Mouse (Mus musculus) forebrain, embryonic 15.5 days (tissue): Measurements from ENCODE around the gene Phxr2. TPM values are rescaled to one million over a fixed set of nuclear protein-coding genes. Genes with fewer than 3 reads are reported as not detected.

Experiments
- ATAC-seq: fragments of 200-750 bp; cut with Nextera tagmentation; replicated peaks from 2 replicates; pipeline ENCODE4 v1.8.0; 2017; ENCODE audit warnings: mild to moderate bottlenecking, moderate TSS enrichment, moderate library complexity
- H3K27ac ChIP-seq: fragments of 300-500 bp; sonication (generic); replicated peaks from 2 replicates; pipeline ENCODE4 v1.5.1; 2015; ENCODE audit warnings: mild to moderate bottlenecking, inconsistent platforms
- H3K27me3 ChIP-seq: fragments of 300-500 bp; sonication (generic); 2 replicates; pipeline ENCODE4 v1.6.1; 2015; ENCODE audit warnings: inconsistent platforms
- H3K36me3 ChIP-seq: fragments of 300-500 bp; sonication (generic); 2 replicates; pipeline ENCODE4 v1.6.1; 2015; ENCODE audit warnings: mild to moderate bottlenecking, inconsistent platforms
- H3K4me1 ChIP-seq: fragments of 300-500 bp; sonication (generic); 2 replicates; pipeline ENCODE4 v1.6.1; 2015; ENCODE audit warnings: inconsistent platforms
- H3K4me2 ChIP-seq: fragments of 300-500 bp; sonication (generic); replicated peaks from 2 replicates; pipeline ENCODE4 v1.6.1; 2015; ENCODE audit warnings: mild to moderate bottlenecking, inconsistent platforms
- H3K4me3 ChIP-seq: fragments of 300-500 bp; sonication (generic); 2 replicates; pipeline ENCODE4 v1.5.1; 2015; ENCODE audit warnings: mild to moderate bottlenecking, inconsistent platforms
- H3K9ac ChIP-seq: fragments of 300-500 bp; sonication (generic); replicated peaks from 2 replicates; pipeline ENCODE4 v1.6.1; 2015; ENCODE audit warnings: mild to moderate bottlenecking, inconsistent platforms
- H3K9me3 ChIP-seq: fragments of 300-500 bp; sonication (generic); 2 replicates; pipeline ENCODE4 v1.6.1; 2016; ENCODE audit warnings: inconsistent platforms
- WGBS: fragments of 180-500 bp; shearing (Covaris S2); methylation state at CpG from one replicate; pipeline ENCODE4 v1.1.7; 2015; ENCODE audit warnings: mixed read lengths; 5-methylcytosine and 5-hydroxymethylcytosine counted together
- polyA plus RNA-seq: library from polyadenylated mRNA; unstranded; fragments of >200 nt; fragmentation: Nextera tagmentation; extraction: Ambion mirVana; gene quantifications from 2 replicates; pipeline ENCODE4 v1.2.1, GENCODE M21; 2015

Phxr2 gene
- polyA plus RNA-seq, 1 experiment from 2014 or later = not detected

DNA sequence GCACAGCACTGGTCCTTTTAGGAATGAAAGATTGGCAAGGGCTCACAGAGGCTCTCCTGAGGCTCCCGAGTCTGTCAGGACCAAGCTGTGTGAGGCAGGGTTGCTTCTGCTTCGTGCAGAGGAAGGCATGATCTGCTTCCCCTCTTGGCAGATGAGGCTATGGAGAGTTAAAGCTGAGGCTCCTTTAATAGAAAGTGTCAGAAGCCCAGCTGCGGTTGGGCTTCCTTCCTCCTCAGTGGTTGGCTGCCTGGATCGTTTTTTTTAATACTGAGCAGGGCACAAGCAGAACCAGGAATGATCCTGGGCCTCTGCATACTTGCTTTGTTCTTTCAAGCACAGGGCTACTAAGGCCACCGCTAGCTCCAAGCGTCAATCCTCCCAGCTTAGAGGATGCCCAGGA, 4.5 kb upstream of the Phxr2 start:
- H3K27me3 ChIP-seq = no peaks in the 10 kb centered on the region
- WGBS = 47% methylated on average over 6 of the region's 6 CpGs
- H3K36me3 ChIP-seq = peaks cover 8% of the 10 kb centered on the region
- H3K27ac ChIP-seq = no peak overlapping the region
- no peak overlapping the region for H3K4me2 ChIP-seq
- no peaks in the 10 kb centered on the region for H3K4me1 ChIP-seq
- H3K9ac ChIP-seq = no peak overlapping the region
- no peaks in the 10 kb centered on the region for H3K9me3 ChIP-seq
- no peak overlapping the region for H3K4me3 ChIP-seq
- ATAC-seq = 0 out of 2 replicates have a peak, but pooled peaks have one; percentile 11

GRCm38 (mm10) chr10:99127691-99128261, 1.7 kb upstream of the Phxr2 start:
- H3K27ac ChIP-seq = no peak overlapping the region
- no peak overlapping the region for H3K9ac ChIP-seq
- peaks cover 8% of the 10 kb centered on the region for H3K36me3 ChIP-seq
- H3K4me2 ChIP-seq = no peak overlapping the region
- no peak overlapping the region for H3K4me3 ChIP-seq
- no peak for ATAC-seq
- no peaks in the 10 kb centered on the region for H3K4me1 ChIP-seq
- H3K9me3 ChIP-seq = no peaks in the 10 kb centered on the region
- 90% methylated on average over 11 of the region's 11 CpGs for whole genome bisulfite sequencing
- H3K27me3 ChIP-seq = no peaks in the 10 kb centered on the region

- Histone ChIP-seq H3K36me3 (peaks cover 8% of the 10 kb centered on the region; the same call in 1 of the 2 replicates), H3K9me3 (no peaks in the 10 kb centered on the region), H3K4me2 (no peak overlapping the region), H3K4me3 (no peak overlapping the region), H3K4me1 (no peaks in the 10 kb centered on the region), H3K27ac (no peak overlapping the region), H3K27me3 (no peaks in the 10 kb centered on the region), H3K9ac (no peak overlapping the region)
- 93% methylated on average over 14 of the region's 14 CpGs for WGBS
- ATAC-seq = no peak
Observed at GRCm38 (mm10) chr10:99126954-99127353, 829 bp upstream of the Phxr2 start.

DNA sequence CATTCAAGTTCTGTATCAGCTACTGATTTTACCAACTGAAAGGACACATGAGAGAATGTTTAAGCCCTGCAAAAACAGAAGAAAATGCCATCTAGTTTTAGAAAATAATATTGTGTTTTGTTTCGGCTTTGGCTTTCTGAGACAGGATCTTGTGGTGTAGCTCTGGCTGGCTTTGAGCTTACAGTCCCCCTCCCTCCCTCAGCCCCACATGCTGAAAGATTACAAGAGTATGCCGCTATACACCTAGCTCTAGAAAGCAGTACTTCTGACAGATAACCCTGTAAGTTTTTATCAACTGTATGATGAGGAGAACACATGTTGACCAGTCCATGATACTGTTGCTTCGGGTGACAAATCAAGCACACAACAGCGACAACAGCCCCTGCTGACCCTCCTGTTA, 6.7 kb downstream of the Phxr2 start:
- H3K27ac ChIP-seq = no peak overlapping the region
- ATAC-seq = no peak
- no peak overlapping the region for H3K9ac ChIP-seq
- no peaks in the 10 kb centered on the region for H3K36me3 ChIP-seq
- no peak overlapping the region for H3K4me2 ChIP-seq
- 92% methylated on average over 4 of the region's 4 CpGs for WGBS
- no peaks in the 10 kb centered on the region for H3K27me3 ChIP-seq
- no peaks in the 10 kb centered on the region for H3K9me3 ChIP-seq
- H3K4me1 ChIP-seq = 0 out of 2 replicates have a peak, but pooled peaks cover 6% of the 10 kb centered on the region
- H3K4me3 ChIP-seq = no peak overlapping the region

DNA sequence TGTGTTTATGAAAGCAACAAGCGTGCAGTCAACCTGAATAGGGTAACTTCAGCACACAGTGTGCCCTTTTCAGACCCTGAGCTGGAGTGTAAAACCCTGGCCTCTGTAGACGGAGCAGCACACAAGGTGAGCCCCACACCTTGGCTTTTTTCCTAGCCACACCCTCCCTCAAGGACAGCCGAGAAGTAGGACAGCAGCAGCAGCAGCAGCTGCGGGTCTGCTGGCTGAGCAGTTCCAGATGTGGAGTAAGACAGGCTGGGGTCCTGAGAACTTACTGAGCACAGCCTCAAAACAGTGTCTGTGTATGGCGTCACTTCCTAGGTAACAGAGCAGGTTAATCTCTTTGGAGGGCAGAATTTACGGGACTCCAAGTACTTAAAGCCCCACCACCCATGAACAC, 7.4 kb downstream of the Phxr2 start:
- 86% methylated on average over 6 of the region's 6 CpGs for WGBS
- Histone ChIP-seq H3K27me3 (no peaks in the 10 kb centered on the region), H3K9ac (no peak overlapping the region), H3K4me2 (no peak overlapping the region), H3K27ac (no peak overlapping the region), H3K4me3 (no peak overlapping the region), H3K9me3 (no peaks in the 10 kb centered on the region), H3K36me3 (no peaks in the 10 kb centered on the region), H3K4me1 (0 out of 2 replicates have a peak, but pooled peaks cover 6% of the 10 kb centered on the region)
- ATAC-seq = no peak

- Histone ChIP-seq H3K27me3 (no peaks in the 10 kb centered on the region), H3K27ac (no peak overlapping the region), H3K4me1 (0 out of 2 replicates have a peak, but pooled peaks cover 6% of the 10 kb centered on the region), H3K9me3 (no peaks in the 10 kb centered on the region), H3K36me3 (no peaks in the 10 kb centered on the region), H3K4me2 (no peak overlapping the region), H3K9ac (no peak overlapping the region), H3K4me3 (no peak overlapping the region)
- 88% methylated on average over 10 of the region's 10 CpGs for WGBS
- no peak for ATAC-seq
Observed at GRCm38 (mm10) chr10:99117876-99118275, 8.2 kb downstream of the Phxr2 start.

GRCm38 (mm10) chr10:99116650-99117615, 9.2 kb downstream of the Phxr2 start:
- Histone ChIP-seq H3K4me1 (0 out of 2 replicates have a peak, but pooled peaks cover 6% of the 10 kb centered on the region), H3K36me3 (no peaks in the 10 kb centered on the region), H3K9ac (no peak overlapping the region), H3K9me3 (no peaks in the 10 kb centered on the region), H3K27me3 (no peaks in the 10 kb centered on the region), H3K4me3 (no peak overlapping the region), H3K27ac (no peak overlapping the region), H3K4me2 (no peak overlapping the region)
- 94% methylated on average over 16 of the region's 16 CpGs for WGBS
- ATAC-seq = no peak

- no peak for ATAC-seq
- Histone ChIP-seq H3K36me3 (no peaks in the 10 kb centered on the region), H3K4me1 (0 out of 2 replicates have a peak, but pooled peaks cover 8% of the 10 kb centered on the region), H3K27me3 (no peaks in the 10 kb centered on the region), H3K9ac (no peak overlapping the region), H3K4me3 (no peak overlapping the region), H3K27ac (no peak overlapping the region), H3K4me2 (no peak overlapping the region), H3K9me3 (no peaks in the 10 kb centered on the region)
- 73% methylated on average over 8 of the region's 8 CpGs for WGBS
Observed at GRCm38 (mm10) chr10:99116237-99116632, 9.9 kb downstream of the Phxr2 start.

DNA sequence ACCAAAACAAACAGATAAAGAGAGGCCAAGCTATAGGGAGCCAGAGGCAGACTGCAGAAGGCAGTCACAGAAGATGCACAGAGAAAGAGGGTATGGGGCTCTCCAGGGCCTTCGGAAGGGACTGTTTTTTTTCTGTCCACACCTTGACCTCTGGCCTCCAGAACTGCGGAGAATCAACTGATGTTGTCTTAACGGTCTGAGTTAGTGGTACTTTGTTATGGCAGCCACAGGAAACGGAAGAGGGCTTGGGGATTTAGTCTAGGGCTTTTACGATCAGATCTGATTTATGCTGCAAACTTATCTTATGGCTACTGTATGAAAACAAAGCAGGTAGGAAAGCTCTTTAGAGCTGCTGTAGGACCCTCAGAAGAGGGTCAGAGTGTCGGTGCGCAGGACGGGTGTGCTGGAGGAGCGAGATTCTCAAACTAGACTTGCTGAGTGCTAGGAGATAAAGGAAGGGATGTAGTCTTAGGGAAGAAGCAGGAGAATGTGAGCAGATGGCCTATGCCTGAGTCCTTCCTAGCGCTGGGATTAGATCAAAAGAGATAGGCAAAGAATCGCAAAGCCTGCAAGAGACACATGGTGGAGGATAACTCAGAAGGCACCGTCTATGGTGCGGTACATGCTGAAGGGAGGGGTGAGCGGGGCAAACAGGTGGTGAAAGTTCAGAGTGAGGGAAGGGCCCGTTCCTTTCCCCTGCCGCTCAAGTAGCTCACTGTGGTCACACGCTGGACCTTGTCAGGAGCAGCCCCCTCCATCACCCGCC, 10.5 kb downstream of the Phxr2 start:
- no peak for ATAC-seq
- WGBS = 73% methylated on average over 18 of the region's 18 CpGs
- Histone ChIP-seq H3K9me3 (no peaks in the 10 kb centered on the region), H3K27me3 (no peaks in the 10 kb centered on the region), H3K36me3 (no peaks in the 10 kb centered on the region), H3K9ac (no peak overlapping the region), H3K27ac (no peak overlapping the region), H3K4me3 (no peak overlapping the region), H3K4me1 (peaks cover 13% of the 10 kb centered on the region; the same call in 1 of the 2 replicates), H3K4me2 (no peak overlapping the region)

DNA sequence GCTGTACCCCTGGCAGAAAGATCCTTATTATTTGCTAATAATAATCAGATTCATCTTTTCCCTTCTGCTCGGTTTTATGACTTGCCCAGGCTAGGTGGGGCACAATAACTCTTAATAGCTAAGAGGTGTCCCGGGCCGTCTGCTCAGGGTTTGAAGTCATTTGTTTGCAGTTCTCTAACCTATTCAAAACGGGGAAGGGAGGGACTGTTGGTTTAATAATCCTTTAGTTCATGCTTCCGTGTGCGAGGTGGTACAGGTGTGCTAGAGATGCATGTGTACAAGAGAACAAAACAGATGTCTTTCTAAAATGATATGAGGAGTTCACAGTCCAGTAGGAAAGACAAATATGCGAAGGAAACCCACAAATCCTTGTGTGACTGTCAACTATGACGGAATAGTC, 11.8 kb downstream of the Phxr2 start:
- peaks cover 16% of the 10 kb centered on the region for H3K4me1 ChIP-seq
- ATAC-seq = no peak
- H3K27me3 ChIP-seq = no peaks in the 10 kb centered on the region
- no peaks in the 10 kb centered on the region for H3K9me3 ChIP-seq
- 81% methylated on average over 8 of the region's 8 CpGs for WGBS
- no peak overlapping the region for H3K9ac ChIP-seq
- H3K36me3 ChIP-seq = 0 out of 2 replicates have a peak, but pooled peaks cover 4% of the 10 kb centered on the region
- H3K4me3 ChIP-seq = no peak overlapping the region
- no peak overlapping the region for H3K4me2 ChIP-seq
- no peak overlapping the region for H3K27ac ChIP-seq

DNA sequence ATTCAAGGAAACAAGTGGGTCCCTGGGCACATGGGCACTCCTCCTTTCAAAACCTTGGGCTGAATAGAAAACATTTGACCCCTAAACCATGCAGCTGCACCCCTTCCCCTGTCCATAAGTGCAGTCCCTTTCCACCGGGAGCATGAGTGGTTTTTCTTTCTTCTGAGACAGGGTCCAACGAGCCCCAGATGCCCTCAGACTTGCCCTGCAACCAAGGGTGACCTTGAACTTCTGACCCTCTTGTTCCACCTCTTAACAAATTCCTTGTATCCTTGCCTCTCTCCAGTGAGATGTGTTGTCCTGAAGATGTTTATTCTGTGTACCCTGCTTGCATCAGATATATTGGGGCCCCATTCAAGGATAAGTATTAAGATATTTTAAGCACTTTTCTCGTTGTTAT, 12.6 kb downstream of the Phxr2 start:
- H3K4me2 ChIP-seq = no peak overlapping the region
- no peak overlapping the region for H3K9ac ChIP-seq
- no peak for ATAC-seq
- H3K27ac ChIP-seq = no peak overlapping the region
- 0 out of 2 replicates have a peak, but pooled peaks cover 6% of the 10 kb centered on the region for H3K36me3 ChIP-seq
- H3K4me1 ChIP-seq = peaks cover 22% of the 10 kb centered on the region
- WGBS = 75% methylated on average over 3 of the region's 3 CpGs
- no peaks in the 10 kb centered on the region for H3K27me3 ChIP-seq
- no peaks in the 10 kb centered on the region for H3K9me3 ChIP-seq
- H3K4me3 ChIP-seq = no peak overlapping the region
